Mouse (Mus musculus) midbrain, embryonic 11.5 days (tissue): ENCODE data around the gene Dusp1. TPM values are rescaled to one million over a fixed set of nuclear protein-coding genes. Genes with fewer than 3 reads are reported as not detected.

Experiments
- ATAC-seq: fragments of 200-750 bp; cut with Nextera tagmentation; 2 replicates; pipeline ENCODE4 v1.8.0; 2017; ENCODE audit warnings: moderate TSS enrichment, moderate library complexity; ENCODE audit not compliant: low FRiP score
- DNase-seq: peaks from one replicate; pipeline ENCODE4 v3.0.0; 2015; ENCODE audit warnings: low spot score; ENCODE audit errors: missing footprints
- H3K27ac ChIP-seq: fragments of 300-500 bp; sonication (generic); 2 replicates; pipeline ENCODE4 v1.5.1; 2014; ENCODE audit warnings: low read depth, low read length
- H3K27me3 ChIP-seq: fragments of 300-500 bp; sonication (generic); 2 replicates; pipeline ENCODE4 v1.6.1; 2014; ENCODE audit warnings: mild to moderate bottlenecking, low read length, moderate library complexity, mixed read lengths; ENCODE audit not compliant: control insufficient read depth, insufficient read depth
- H3K36me3 ChIP-seq: fragments of 300-500 bp; sonication (generic); 2 replicates; pipeline ENCODE4 v1.6.1; 2014; ENCODE audit warnings: mild to moderate bottlenecking, low read length, moderate library complexity, mixed read lengths; ENCODE audit not compliant: control insufficient read depth, insufficient read depth
- H3K4me1 ChIP-seq: fragments of 300-500 bp; sonication (generic); 2 replicates; pipeline ENCODE4 v1.6.1; 2014; ENCODE audit warnings: low read length; ENCODE audit not compliant: control insufficient read depth, insufficient read depth
- H3K4me2 ChIP-seq: fragments of 300-500 bp; sonication (generic); 2 replicates; pipeline ENCODE4 v1.6.1; 2014; ENCODE audit warnings: mild to moderate bottlenecking, moderate library complexity
- H3K4me3 ChIP-seq: fragments of 300-500 bp; sonication (generic); 2 replicates; pipeline ENCODE4 v1.5.1; 2014; ENCODE audit warnings: low read depth, low read length
- H3K9ac ChIP-seq: fragments of 300-500 bp; sonication (generic); 2 replicates; pipeline ENCODE4 v1.6.1; 2014; ENCODE audit warnings: low read length
- H3K9me3 ChIP-seq: fragments of 300-500 bp; sonication (generic); 2 replicates; pipeline ENCODE4 v1.6.1; 2016; ENCODE audit warnings: low read length; ENCODE audit not compliant: control insufficient read depth
- WGBS: fragments of 180-500 bp; shearing (Covaris S2); extraction: QIAGEN DNeasy Blood & Tissue Kit; methylation state at CpG from one replicate; pipeline ENCODE4 v1.1.7; 2014; 5-methylcytosine and 5-hydroxymethylcytosine counted together
- polyA plus RNA-seq: library from polyadenylated mRNA; unstranded; fragments of >200 nt; fragmentation: Nextera tagmentation; extraction: Ambion mirVana; gene quantifications from 2 replicates; pipeline ENCODE4 v1.2.1, GENCODE M21; 2014

The Dusp1 gene
- polyA plus RNA-seq, 1 experiment from 2014 or later, result 30.2 TPM

- H3K4me2 ChIP-seq, result no peak overlapping the region
- H3K4me1 ChIP-seq, result no peaks in the 10 kb centered on the region
- ATAC-seq, result no peak
Measured at GRCm38 (mm10) chr17:26537722-26538471, 24.0 kb downstream of the Dusp1 start.

DNA sequence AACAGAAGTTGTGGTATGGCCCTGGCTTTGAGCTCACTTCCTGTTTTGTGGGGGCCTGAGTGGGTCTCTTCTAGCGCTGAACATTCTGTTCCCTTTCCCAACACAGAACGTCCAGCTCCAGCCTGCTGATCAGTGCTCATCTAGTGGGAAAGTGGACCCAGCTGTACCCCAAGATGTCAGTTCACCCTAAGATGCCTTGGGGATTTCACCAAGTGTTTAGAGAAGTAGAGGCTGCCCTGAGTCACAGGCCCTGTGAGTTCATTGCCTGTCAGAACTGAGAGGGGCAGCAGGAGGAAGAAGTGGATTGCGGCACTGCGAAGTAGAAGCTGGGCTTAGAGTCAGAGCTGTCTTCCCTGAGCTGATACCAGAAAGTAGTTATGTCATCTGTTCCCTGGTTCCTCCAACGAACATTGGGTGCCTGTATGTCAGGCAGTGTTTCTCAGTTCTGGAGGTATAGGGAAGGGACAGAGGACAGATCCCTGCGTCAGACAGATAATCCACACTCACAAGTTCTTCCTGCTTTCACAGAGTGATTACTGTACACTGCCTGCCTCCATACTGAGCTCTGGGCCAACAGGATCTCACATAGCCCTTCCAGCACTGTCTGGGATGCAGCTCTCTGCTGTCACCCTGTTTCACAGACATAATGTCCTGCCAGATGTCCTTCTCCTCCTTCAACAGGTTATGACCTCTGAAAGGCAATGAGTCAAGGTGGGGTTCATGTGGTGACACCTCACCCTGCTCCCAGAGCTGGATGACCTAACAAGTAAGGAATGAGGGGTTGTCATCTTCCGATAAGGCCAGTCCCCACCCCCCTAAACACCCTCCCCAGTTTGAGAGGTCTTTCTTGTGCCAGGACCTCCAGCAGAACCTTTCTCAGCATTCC is 26.4 kb downstream of the Dusp1 start:
- Histone ChIP-seq H3K4me3 (no peak overlapping the region), H3K36me3 (no peaks in the 10 kb centered on the region), H3K9ac (no peak overlapping the region), H3K27me3 (no peaks in the 10 kb centered on the region), H3K4me2 (no peak overlapping the region), H3K4me1 (no peaks in the 10 kb centered on the region), H3K27ac (no peak overlapping the region), H3K9me3 (no peaks in the 10 kb centered on the region)
- WGBS, result 80% methylated on average over 7 of the region's 7 CpGs
- peak; percentile 12 for DNase-seq
- no peak for ATAC-seq

More at GRCm38 (mm10) chr17:26537722-26538471, 24.0 kb downstream of the Dusp1 start:
- Histone ChIP-seq H3K27ac (no peak overlapping the region), H3K4me3 (no peak overlapping the region), H3K36me3 (no peaks in the 10 kb centered on the region), H3K9me3 (no peaks in the 10 kb centered on the region), H3K27me3 (no peaks in the 10 kb centered on the region), H3K9ac (no peak overlapping the region)
- 40% methylated on average over 6 of the region's 6 CpGs for WGBS
- peak; percentile 77 for DNase-seq

DNA sequence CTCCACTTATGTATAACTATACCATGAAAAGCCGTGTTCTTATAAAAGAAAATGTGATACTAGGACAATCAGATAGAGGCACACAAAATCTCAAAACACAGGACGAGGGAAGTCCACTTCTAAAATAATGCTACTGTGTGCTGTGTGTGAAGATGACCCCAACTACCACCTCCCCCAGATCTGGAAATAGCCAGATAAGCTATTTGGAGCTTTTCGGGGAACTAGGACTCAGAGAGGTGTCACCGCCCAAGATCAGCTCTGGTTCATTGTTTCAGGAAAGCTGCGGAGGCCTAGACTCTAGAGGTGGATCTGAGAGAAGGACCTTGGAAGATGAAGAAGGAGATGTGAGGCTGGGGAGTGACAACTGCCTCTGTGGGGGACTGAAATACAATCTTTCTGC is 27.2 kb downstream of the Dusp1 start:
- ATAC-seq (no peak), DNase-seq (peak; percentile 14)
- Histone ChIP-seq H3K4me3 (no peak overlapping the region), H3K4me1 (no peaks in the 10 kb centered on the region), H3K9ac (no peak overlapping the region), H3K9me3 (no peaks in the 10 kb centered on the region), H3K36me3 (no peaks in the 10 kb centered on the region), H3K27ac (no peak overlapping the region), H3K27me3 (no peaks in the 10 kb centered on the region), H3K4me2 (no peak overlapping the region)
- WGBS, result 87% methylated on average over 5 of the region's 5 CpGs

GRCm38 (mm10) chr17:26533871-26534372 is 28.0 kb downstream of the Dusp1 start:
- H3K9ac ChIP-seq, result no peak overlapping the region
- ATAC-seq, result no peak
- no peaks in the 10 kb centered on the region for H3K36me3 ChIP-seq
- no peak overlapping the region for H3K4me3 ChIP-seq
- H3K27ac ChIP-seq, result no peak overlapping the region
- H3K27me3 ChIP-seq, result no peaks in the 10 kb centered on the region
- DNase-seq, result peak; percentile 65
- no peaks in the 10 kb centered on the region for H3K4me1 ChIP-seq
- H3K4me2 ChIP-seq, result no peak overlapping the region
- no peaks in the 10 kb centered on the region for H3K9me3 ChIP-seq
- WGBS, result 86% methylated on average over 5 of the region's 5 CpGs

DNA sequence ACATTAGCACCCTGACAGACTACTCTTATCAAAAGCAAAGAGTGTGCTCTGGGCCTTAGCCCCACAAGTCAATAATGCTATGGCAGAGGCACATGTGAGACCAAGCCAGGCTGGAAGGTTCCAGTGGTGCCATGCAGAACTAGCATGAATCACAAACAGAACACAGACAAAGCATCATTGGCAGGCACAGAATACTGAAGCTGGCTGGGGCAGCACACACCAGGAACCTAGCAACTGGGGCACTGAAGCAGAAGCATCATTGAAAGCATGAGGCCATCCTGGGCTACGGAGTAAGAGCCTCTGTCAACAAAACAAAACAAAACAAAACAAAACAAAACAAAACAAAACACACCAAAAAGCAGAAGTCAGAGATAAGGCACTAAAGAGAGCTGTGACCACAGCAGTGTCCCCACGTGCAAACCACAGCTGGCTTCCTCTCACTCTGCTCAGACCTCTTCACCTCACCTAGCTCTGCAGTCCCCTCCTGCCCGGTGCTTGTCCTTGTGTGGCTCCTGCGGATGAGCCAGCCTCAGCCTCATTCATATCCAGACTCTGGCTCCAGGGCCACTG is 29.4 kb downstream of the Dusp1 start:
- H3K4me3 ChIP-seq, result no peak overlapping the region
- no peaks in the 10 kb centered on the region for H3K4me1 ChIP-seq
- H3K4me2 ChIP-seq, result no peak overlapping the region
- ATAC-seq (no peak), DNase-seq (peak; percentile 49)
- WGBS, result 69% methylated on average over 4 of the region's 4 CpGs
- H3K9me3 ChIP-seq, result no peaks in the 10 kb centered on the region
- H3K27ac ChIP-seq, result no peak overlapping the region
- H3K36me3 ChIP-seq, result no peaks in the 10 kb centered on the region
- H3K27me3 ChIP-seq, result no peaks in the 10 kb centered on the region
- no peak overlapping the region for H3K9ac ChIP-seq

GRCm38 (mm10) chr17:26531395-26532027 is 30.4 kb downstream of the Dusp1 start:
- 89% methylated on average over 7 of the region's 7 CpGs for WGBS
- no peak overlapping the region for H3K4me2 ChIP-seq
- DNase-seq, result peak; percentile 64
- H3K36me3 ChIP-seq, result no peaks in the 10 kb centered on the region
- H3K4me1 ChIP-seq, result no peaks in the 10 kb centered on the region
- H3K9me3 ChIP-seq, result no peaks in the 10 kb centered on the region
- H3K27ac ChIP-seq, result no peak overlapping the region
- no peak overlapping the region for H3K9ac ChIP-seq
- no peaks in the 10 kb centered on the region for H3K27me3 ChIP-seq
- ATAC-seq, result no peak
- H3K4me3 ChIP-seq, result no peak overlapping the region

DNA sequence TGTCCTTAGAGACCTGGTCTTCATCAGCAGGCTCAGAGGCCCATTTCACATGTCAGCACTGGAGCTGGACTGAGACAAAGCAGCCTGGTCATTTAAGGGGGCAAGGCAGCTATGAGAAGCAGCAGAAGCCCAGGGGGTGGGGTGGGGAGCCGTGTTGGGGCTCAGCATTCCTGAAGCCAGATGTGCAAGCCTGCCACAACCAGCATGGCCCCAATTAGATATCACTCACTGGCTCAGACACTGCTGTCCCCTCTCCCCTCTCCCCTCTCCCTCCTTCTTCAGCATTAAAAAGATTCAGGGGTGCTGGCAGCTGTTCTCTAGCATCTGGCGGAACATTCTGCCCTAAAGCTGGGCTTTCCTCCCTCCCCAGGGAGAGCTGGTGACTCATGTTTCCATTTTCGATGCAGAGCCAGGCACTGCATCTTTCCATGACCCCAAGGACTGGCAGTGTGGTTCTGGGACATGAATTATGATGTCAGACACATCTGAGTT is 31.3 kb downstream of the Dusp1 start:
- 57% methylated on average over 3 of the region's 3 CpGs for WGBS
- H3K27me3 ChIP-seq, result no peaks in the 10 kb centered on the region
- no peak for DNase-seq
- no peak overlapping the region for H3K27ac ChIP-seq
- H3K4me2 ChIP-seq, result no peak overlapping the region
- no peak for ATAC-seq
- no peak overlapping the region for H3K4me3 ChIP-seq
- H3K9ac ChIP-seq, result no peak overlapping the region
- no peaks in the 10 kb centered on the region for H3K9me3 ChIP-seq
- no peaks in the 10 kb centered on the region for H3K4me1 ChIP-seq
- no peaks in the 10 kb centered on the region for H3K36me3 ChIP-seq

GRCm38 (mm10) chr17:26529791-26530241 is 32.1 kb downstream of the Dusp1 start:
- Histone ChIP-seq H3K9ac (no peak overlapping the region), H3K9me3 (no peaks in the 10 kb centered on the region), H3K4me2 (no peak overlapping the region), H3K36me3 (no peaks in the 10 kb centered on the region), H3K4me3 (no peak overlapping the region), H3K27me3 (no peaks in the 10 kb centered on the region), H3K4me1 (no peaks in the 10 kb centered on the region), H3K27ac (no peak overlapping the region)
- no peak for DNase-seq
- ATAC-seq, result no peak
- 89% methylated on average over 5 of the region's 5 CpGs for WGBS
